Mouse (Mus musculus) gonadal fat pad, adult 2 months (tissue): ENCODE data around the gene Gzmb. TPM values are rescaled to one million over a fixed set of nuclear protein-coding genes. Genes with fewer than 3 reads are reported as not detected.
"Not testable (repeated sequence)": the region's sequence is repeated elsewhere in the genome, so short reads cannot be mapped to it uniquely, and the experiment has no call there.

ENCODE experiments used
- DNase-seq: peaks from one replicate; pipeline ENCODE4 v3.0.0-alpha.2; 2012; ENCODE audit warnings: low read depth
- polyA plus RNA-seq: library from polyadenylated mRNA; depleted of rRNA; stranded (reverse); fragments of >200 nt; gene quantifications from 2 replicates; pipeline ENCODE4 v1.2.3, GENCODE M21; 2012; rRNA removed

Gene Gzmb
- 0.78 and 1.3 TPM in 2 replicates for polyA plus RNA-seq

DNA sequence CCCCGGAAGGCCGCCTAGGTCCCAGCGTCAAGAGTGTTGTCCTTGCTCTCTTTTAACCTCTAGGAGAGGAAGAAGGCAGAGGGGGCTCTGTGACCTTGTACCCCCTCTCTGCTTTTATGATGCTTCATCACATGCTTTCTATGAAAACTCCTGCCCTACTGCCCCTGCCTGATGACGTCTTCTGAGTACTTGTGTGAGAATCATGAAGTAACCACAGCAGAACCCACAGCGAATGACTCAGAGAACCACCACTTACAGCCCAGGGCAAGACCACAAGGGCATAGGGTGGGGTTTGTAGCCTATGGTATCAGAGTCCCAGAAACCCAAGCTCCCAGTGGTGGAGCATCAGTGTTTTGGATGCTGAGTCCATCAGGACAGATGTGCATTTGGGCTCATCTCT lies at the start of gene Gzmb:
TSS of gene Gzmb (minus strand) at position 108 of the 400 bp plus-strand sequence.
- DNase-seq = no peak

- not testable (repeated sequence) for DNase-seq
Observed at GRCm38 (mm10) chr14:56311801-56312200, 49.7 kb upstream of the Gzmb start.

GRCm38 (mm10) chr14:56310238-56310637 lies 48.2 kb upstream of the Gzmb start:
- DNase-seq = no peak

DNA sequence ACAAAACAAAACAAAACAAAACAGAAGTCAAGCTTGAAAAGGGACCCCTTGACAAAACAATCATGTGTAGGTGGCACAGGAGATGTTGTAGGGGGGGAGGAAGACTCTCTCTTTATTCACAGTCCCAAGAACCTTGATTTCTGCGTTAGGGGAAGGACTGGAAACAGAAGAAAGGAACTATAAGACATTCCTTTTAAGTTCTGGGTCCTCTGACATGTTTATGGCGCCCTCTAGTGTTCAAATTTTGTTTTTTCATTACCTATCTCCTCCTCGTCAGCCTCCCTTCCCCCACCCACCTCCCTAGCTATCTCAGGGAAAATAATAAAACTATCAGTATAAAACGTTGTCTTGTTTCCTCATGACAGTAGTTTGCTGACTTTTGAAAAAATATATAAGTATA lies 42.1 kb upstream of the Gzmb start:
- no peak for DNase-seq

DNA sequence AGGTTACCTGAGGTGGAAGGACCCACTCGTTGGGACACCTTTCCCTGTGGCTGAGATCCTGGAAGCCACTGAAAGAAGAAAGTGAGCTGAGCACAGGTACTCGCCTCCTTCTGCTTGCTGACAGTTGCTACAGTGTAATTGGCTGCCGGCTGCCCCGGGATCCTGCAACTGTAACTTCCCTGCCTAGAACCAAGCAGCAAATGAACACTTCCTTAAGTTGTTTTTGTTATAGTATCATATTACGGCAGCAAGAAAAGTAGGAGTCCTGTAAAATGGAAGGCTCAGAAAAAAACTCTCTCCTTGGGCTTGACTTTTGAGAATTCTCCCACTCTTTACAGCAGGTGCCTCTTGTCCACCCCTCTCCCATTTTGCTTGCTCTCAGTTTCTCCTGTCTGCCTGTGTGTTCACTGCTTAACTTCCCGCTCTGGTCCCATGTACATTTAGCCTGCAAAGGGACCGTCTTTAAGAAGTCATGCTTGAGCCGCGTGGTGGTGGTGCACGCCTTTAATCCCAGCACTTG lies 41.5 kb upstream of the Gzmb start:
- DNase-seq = no peak

DNA sequence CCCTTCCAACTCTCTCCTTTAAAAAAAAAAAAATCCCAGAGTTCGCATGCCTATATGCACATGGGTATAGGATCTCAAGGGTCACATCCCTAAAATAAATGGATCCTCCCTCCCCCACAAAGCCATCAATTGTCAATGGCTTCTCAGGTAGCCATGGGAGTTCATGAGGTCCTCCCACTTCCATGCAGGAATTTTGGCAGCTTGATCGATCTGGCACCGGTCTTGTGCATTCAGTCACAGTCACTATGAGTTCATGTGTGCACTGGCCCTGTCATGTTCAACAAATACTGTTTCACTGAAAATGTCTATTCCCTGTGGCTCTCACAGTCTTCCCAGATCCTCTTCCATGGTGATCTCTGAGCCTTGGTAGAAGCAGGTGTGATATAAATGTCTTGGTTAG lies 40.0 kb upstream of the Gzmb start:
- DNase-seq = no peak

GRCm38 (mm10) chr14:56296786-56297185 lies 34.7 kb upstream of the Gzmb start:
- DNase-seq = no peak

DNA sequence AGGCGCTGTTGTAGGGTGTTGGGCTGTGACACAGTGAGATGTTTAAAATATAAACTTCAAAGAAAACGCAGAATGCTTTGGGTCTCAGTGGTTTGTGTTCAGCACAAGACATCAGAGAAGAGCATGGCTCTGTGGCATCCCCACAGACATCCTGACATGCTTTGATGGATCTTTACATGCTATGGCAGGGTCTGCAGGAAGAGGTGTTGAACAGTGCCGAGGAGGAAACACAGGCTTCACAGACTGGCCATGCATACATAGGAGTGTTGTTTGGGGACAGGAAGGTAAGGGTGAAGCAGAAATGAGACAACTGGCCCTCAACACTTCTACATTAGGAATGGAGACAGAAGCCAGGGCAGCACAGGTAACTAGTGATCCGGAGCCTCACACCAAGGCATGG lies 34.0 kb upstream of the Gzmb start:
- DNase-seq = no peak

GRCm38 (mm10) chr14:56293146-56293545 lies 31.1 kb upstream of the Gzmb start:
- no peak for DNase-seq

- DNase-seq = no peak
Observed at GRCm38 (mm10) chr14:56288651-56289050, 26.6 kb upstream of the Gzmb start.

DNA sequence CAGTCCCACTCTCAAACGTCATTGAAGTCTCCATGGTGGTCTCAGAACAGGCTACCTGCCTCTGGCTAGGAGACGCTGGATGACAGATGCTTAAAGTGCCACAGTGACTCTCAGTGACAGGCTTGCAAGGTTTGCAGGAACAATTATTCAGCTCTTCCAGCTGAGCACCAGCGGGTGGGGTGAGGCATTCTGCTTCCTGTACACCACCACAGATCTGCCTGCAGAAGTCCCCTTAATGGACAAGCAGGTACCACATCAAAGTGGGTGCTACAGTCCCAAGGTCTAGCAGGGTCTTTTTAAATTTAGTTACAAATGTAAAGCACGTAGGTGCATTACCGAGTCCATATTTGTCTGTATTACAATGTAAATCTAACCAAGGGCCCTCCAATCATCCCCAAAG lies 25.7 kb upstream of the Gzmb start:
- no peak for DNase-seq

DNA sequence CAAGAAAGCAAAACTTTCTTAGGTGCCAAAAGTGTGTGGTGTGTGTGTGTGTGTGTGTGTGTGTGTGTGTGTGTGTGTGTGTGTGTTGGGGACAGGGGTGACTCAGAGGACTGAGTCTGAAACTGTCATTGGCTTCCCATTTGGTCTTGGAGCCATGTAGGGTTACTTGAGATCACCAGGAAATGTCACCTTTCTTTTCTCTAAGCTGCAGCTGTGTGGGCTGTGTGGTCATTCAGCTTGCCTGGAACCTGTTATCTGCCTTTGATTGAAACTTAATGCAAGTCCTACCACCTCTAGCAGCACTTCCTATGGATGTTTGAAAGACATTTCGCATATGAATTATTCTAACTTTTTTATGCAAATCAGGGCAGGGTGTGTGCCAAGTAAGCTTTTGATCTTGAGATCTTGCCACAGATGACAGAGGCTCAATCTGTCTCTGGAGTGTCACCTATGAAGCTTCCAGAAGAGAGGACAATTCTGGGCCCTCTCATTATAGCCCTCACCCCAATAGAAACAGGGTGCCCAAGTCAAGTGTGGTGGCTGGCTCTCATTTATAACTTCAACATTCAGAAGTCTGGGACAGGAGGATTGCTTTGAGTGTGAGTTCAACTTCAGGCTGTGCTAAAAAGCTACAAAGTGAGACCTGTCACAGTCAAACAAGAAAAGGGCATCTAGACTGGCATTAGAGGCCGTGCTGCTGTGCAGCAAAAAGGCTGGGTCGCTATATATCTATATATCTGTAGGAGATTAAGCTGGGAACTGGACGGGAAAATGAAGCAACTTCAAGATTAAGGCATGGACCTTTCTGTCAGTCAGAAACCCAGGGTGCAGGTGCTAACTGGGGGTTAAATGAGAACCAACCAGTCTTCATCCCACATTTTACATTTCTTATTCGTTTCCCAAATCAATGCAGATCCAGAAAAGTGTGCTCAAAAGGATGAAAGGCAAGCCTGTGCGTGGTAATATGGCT lies 22.6 kb upstream of the Gzmb start:
- no peak for DNase-seq

GRCm38 (mm10) chr14:56283816-56284215 lies 21.8 kb upstream of the Gzmb start:
- DNase-seq = no peak

DNA sequence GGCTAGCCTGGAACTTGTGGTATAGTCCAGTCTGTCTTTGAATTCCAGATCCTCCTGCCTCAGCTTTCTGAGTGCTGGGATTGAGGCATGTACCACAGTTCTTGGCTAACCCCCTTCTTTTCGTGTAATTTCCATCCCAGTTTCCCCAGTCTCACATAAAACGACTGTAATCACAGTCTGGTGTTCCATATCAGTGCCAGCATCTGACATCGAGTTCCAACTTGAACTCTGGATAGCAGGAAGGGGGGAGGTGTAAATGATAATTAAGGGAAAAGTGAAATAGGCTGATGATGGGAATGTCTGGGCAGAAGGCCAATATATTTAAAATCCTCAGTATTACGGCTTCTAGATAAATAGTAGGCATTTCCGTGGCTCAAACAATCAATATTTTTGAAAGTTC lies 19.0 kb upstream of the Gzmb start:
- no peak for DNase-seq

DNA sequence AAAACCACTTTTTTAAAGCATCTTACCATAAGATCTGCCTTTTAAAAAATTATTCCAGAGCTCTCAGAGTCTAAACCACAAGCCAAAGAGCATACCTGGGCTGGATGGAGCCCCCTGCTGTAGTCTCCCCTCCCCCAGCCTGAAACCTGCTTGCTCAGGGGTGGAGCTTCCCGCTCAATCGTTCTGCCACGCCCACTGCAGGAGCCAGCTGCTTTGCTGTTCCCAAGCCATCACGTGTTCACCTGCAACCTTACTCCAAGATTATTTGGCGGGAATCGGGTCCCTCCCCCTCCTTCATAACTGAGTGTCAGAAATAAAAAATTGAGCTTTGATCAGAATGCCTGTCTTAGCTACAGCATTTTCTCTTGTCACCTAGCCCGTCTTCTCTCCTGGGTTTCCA lies 16.6 kb upstream of the Gzmb start:
- not testable (repeated sequence) for DNase-seq

- DNase-seq = not testable (repeated sequence)
Observed at GRCm38 (mm10) chr14:56276096-56276495, 14.0 kb upstream of the Gzmb start.

- no peak for DNase-seq
Observed at GRCm38 (mm10) chr14:56266109-56266508, 4.0 kb upstream of the Gzmb start.

- DNase-seq = no peak
Observed at GRCm38 (mm10) chr14:56240409-56240808, 21.7 kb downstream of the Gzmb start.

GRCm38 (mm10) chr14:56234556-56234955 lies 27.5 kb downstream of the Gzmb start, which contains the start of gene Gzmc:
Gene Gzmc, minus strand, starts transcription at chr14:56234656.
- DNase-seq = no peak

DNA sequence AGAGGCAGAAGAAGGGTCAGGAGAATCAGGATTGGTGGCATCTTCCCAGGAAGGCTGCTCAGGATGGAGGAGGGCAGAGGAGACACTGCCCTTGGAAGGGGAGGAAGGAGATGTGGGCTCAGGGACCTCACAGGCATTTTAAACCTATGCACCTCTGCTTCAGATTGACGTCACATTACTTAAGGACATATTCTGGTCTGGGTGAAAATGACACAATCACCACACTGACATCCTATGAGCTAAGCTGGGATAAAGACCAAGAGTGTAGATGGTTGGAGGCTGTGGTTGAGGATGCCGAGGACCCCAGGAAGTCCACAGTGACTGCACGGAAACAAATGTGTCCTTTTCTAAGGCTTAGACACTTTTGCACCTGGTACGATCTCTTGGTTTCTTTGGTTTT lies 50.7 kb downstream of the Gzmb start, which contains the start of gene Gzmf:
TSS of gene Gzmf (minus strand) at position 101 of the 400 bp plus-strand sequence.
- DNase-seq = no peak
